8 mouse cellular contexts compared by ENCODE assay signal in genomic region chr12:112077651-112078050, GRCm38 (mm10). TPM values are rescaled to one million over a fixed set of nuclear protein-coding genes. Genes with fewer than 3 reads are reported as not detected.
DNase-seq lines count a peak whose midpoint lies in the region; ATAC-seq and TF ChIP-seq lines count a peak whose summit lies in the region.

No protein-coding gene starts in this region.

- peaks cover 9% of the 10 kb centered on the region; the same call in 1 of the 2 replicates for H3K27me3 ChIP-seq in G1E (ENCODE audit: insufficient read depth, low read length)
- H3K27me3 ChIP-seq in forebrain, embryonic 11.5 days (ENCODE audit: control insufficient read depth, insufficient read depth, low read length) = no peaks in the 10 kb centered on the region

- no peaks in the 10 kb centered on the region for H3K36me3 ChIP-seq in G1E (replicated peaks)
- no peaks in the 10 kb centered on the region for H3K36me3 ChIP-seq in forebrain, embryonic 11.5 days (ENCODE audit: control insufficient read depth, insufficient read depth, low read length)

- no peak overlapping the region for H3K4me2 ChIP-seq in forebrain, embryonic 11.5 days (ENCODE audit: low read depth, low read length, severe bottlenecking)

- no peak for TF ChIP-seq POLR2A in bone marrow, adult 2 months (IDR thresholded peaks at IDR 0.05; ENCODE audit: borderline replicate concordance, control insufficient read depth, low read depth, low read length)

- H3K27ac ChIP-seq in bone marrow, adult 2 months (ENCODE audit: control insufficient read depth, insufficient read depth, low read depth, low read length, poor library complexity) = no peak overlapping the region
- no peak overlapping the region for H3K27ac ChIP-seq in forebrain, embryonic 11.5 days (ENCODE audit: low read depth, low read length)

- no peak overlapping the region for H3K9ac ChIP-seq in forebrain, embryonic 11.5 days (ENCODE audit: low read length)

- H3K4me1 ChIP-seq in G1E (ENCODE audit: insufficient read depth, low read depth, low read length) = no peaks in the 10 kb centered on the region
- no peaks in the 10 kb centered on the region for H3K4me1 ChIP-seq in bone marrow, adult 2 months (ENCODE audit: control insufficient read depth, insufficient read depth, low read length)
- H3K4me1 ChIP-seq in forebrain, embryonic 11.5 days (replicated peaks; ENCODE audit: control insufficient read depth, insufficient read depth, low read length) = no peaks in the 10 kb centered on the region

- TF ChIP-seq CTCF in G1E (IDR thresholded peaks at IDR 0.05; ENCODE audit: low read depth, low read length) = peak; percentile 92
- peak; percentile 74 for TF ChIP-seq CTCF in bone marrow, adult 2 months (IDR thresholded peaks at IDR 0.05; ENCODE audit: control insufficient read depth, insufficient read depth, low read length)

- H3K9me3 ChIP-seq in G1E (replicated peaks) = no peaks in the 10 kb centered on the region
- H3K9me3 ChIP-seq in forebrain, embryonic 11.5 days (ENCODE audit: control insufficient read depth, low read length) = no peaks in the 10 kb centered on the region

- 6% methylated on average over 6 of the region's 6 CpGs for WGBS in bone marrow, adult 2 months
- 20% methylated on average over 6 of the region's 6 CpGs for WGBS in forebrain, embryonic 11.5 days

- peak; percentile 40; the same call in 1 of the 2 replicates for ATAC-seq in G1E (ENCODE audit: extremely low read depth, insufficient number of reproducible peaks, low FRiP score, poor library complexity, severe bottlenecking)
- 0 out of 2 replicates have a peak, but pooled peaks have one; percentile 12 for ATAC-seq in forebrain, embryonic 11.5 days (replicated peaks; ENCODE audit: low FRiP score)
- peak; percentile 81 to 83 for ATAC-seq in hematopoietic stem cell, adult 5-6 weeks (replicated peaks in 1 of 2; ENCODE audit: insufficient read depth in 1 of 2, low FRiP score in 2 of 2, low TSS enrichment in 1 of 2, low read depth in 1 of 2, poor library complexity in 2 of 2, severe bottlenecking in 2 of 2)
- ATAC-seq in megakaryocyte progenitor cell, adult 5-6 weeks (replicated peaks; ENCODE audit: poor library complexity) = peak; percentile 90
- no peak for ATAC-seq in activated CD4-positive, CD25-positive, alpha-beta regulatory T cell, adult 4 months

- H3K4me3 ChIP-seq in G1E (ENCODE audit: low read depth, low read length) = no peak overlapping the region
- no peak overlapping the region for H3K4me3 ChIP-seq in bone marrow, adult 2 months (replicated peaks; ENCODE audit: control insufficient read depth, low read depth, low read length)
- H3K4me3 ChIP-seq in forebrain, embryonic 11.5 days (ENCODE audit: low read depth, low read length) = no peak overlapping the region

- DNase-seq in G1E (ENCODE audit: low spot score) = peak; percentile 42
- peak; percentile 88 for DNase-seq in forebrain, embryonic 11.5 days (ENCODE audit: low spot score)
- peak; percentile 72 to 73 for DNase-seq in layer of hippocampus, postnatal 36 days
- DNase-seq in right cerebral cortex, postnatal 4 days = peak; percentile 77

RNA-seq across cellular contexts. Expression of gene Aspg, which starts 28.8 kb away (rescaled TPM):
- not detected in 2 replicates for total RNA-seq in G1E (2014; fragmentation: Nextera tagmentation)
- total RNA-seq in G1E (2017) = 0.33 TPM in 1 of 2 replicates, not detected in the other
- not detected in 2 replicates for polyA plus RNA-seq in G1E (2012)
- polyA plus RNA-seq in bone marrow, adult 2 months (2011; ENCODE audit: insufficient read depth, insufficient read length, low replicate concordance, missing spikeins) = not detected in 2 replicates
- polyA plus RNA-seq in forebrain, embryonic 11.5 days (2014; fragmentation: Nextera tagmentation; extraction: Ambion mirVana) = 0.29 and 1.1 TPM in 2 replicates
- total RNA-seq in hematopoietic stem cell, adult 5-6 weeks (2017) = not detected in 2 replicates
- total RNA-seq in layer of hippocampus, postnatal 36 days (2021) = 1 to 10 TPM; 1.8 to 2.2 TPM
- not detected in 2 replicates for total RNA-seq in megakaryocyte progenitor cell, adult 5-6 weeks (2015)
- not detected in 2 replicates for total RNA-seq in megakaryocyte progenitor cell, adult 5-6 weeks (2017)
- not detected for polyA plus RNA-seq in activated CD4-positive, CD25-positive, alpha-beta regulatory T cell, adult 4 months (2017; shearing (Covaris generic))
